Mouse (Mus musculus) midbrain, embryonic 10.5 days (tissue): ENCODE data around the gene Gm10135. TPM values are rescaled to one million over a fixed set of nuclear protein-coding genes. Genes with fewer than 3 reads are reported as not detected.
A peak's percentile ranks its signal among the peaks of the same experiment; 100 is the strongest.
"Not testable (repeated sequence)": the region's sequence is repeated elsewhere in the genome, so short reads cannot be mapped to it uniquely, and the experiment has no call there.

Experiments used
- DNase-seq: peaks from one replicate; pipeline ENCODE4 v3.0.0-alpha.2; 2017; ENCODE audit warnings: low spot score
- H3K27ac ChIP-seq: fragments of 300-500 bp; sonication (generic); replicated peaks from 2 replicates; pipeline ENCODE4 v1.5.1; 2016; ENCODE audit warnings: mild to moderate bottlenecking
- H3K27me3 ChIP-seq: fragments of 300-500 bp; sonication (generic); 2 replicates; pipeline ENCODE4 v1.6.1; 2016; ENCODE audit warnings: low read depth, mild to moderate bottlenecking; ENCODE audit not compliant: poor library complexity, severe bottlenecking
- H3K36me3 ChIP-seq: fragments of 300-500 bp; sonication (generic); 2 replicates; pipeline ENCODE4 v1.6.1; 2016; ENCODE audit warnings: mild to moderate bottlenecking, moderate library complexity
- H3K4me1 ChIP-seq: fragments of 300-500 bp; sonication (generic); 2 replicates; pipeline ENCODE4 v1.6.1; 2016
- H3K4me3 ChIP-seq: fragments of 300-500 bp; sonication (generic); 2 replicates; pipeline ENCODE4 v1.5.1; 2016; ENCODE audit warnings: mild to moderate bottlenecking, moderate library complexity
- H3K9me3 ChIP-seq: fragments of 300-500 bp; sonication (generic); replicated peaks from 2 replicates; pipeline ENCODE4 v1.6.1; 2016; ENCODE audit warnings: mild to moderate bottlenecking
- WGBS: fragments of 180-500 bp; shearing (Covaris S2); methylation state at CpG from one replicate; pipeline ENCODE4 v1.1.7; 2016; 5-methylcytosine and 5-hydroxymethylcytosine counted together
- polyA plus RNA-seq: library from polyadenylated mRNA; unstranded; fragments of >200 nt; fragmentation: Nextera tagmentation; extraction: Ambion mirVana; gene quantifications from 2 replicates; pipeline ENCODE4 v1.2.1, GENCODE M21; 2016

The Gm10135 gene
- polyA plus RNA-seq, 1 experiment from 2014 or later = not detected

GRCm38 (mm10) chr5:72950252-72950651, 24.2 kb downstream of the Gm10135 start:
- no peak overlapping the region for H3K4me3 ChIP-seq
- H3K27ac ChIP-seq = no peak overlapping the region
- no peaks in the 10 kb centered on the region for H3K4me1 ChIP-seq
- peaks cover 31% of the 10 kb centered on the region for H3K36me3 ChIP-seq
- no peak for DNase-seq
- H3K9me3 ChIP-seq = no peaks in the 10 kb centered on the region
- no peaks in the 10 kb centered on the region for H3K27me3 ChIP-seq
- WGBS = 89% methylated on average over 2 of the region's 2 CpGs

GRCm38 (mm10) chr5:72948136-72948535, 26.4 kb downstream of the Gm10135 start:
- Histone ChIP-seq H3K27ac (no peak overlapping the region), H3K27me3 (no peaks in the 10 kb centered on the region), H3K4me1 (no peaks in the 10 kb centered on the region), H3K4me3 (no peak overlapping the region), H3K9me3 (no peaks in the 10 kb centered on the region), H3K36me3 (peaks cover 40% of the 10 kb centered on the region)
- WGBS = 97% methylated on average over 1 of the region's 1 CpGs
- no peak for DNase-seq

GRCm38 (mm10) chr5:72940906-72941432, 33.5 kb downstream of the Gm10135 start:
- Histone ChIP-seq H3K27me3 (no peaks in the 10 kb centered on the region), H3K27ac (no peak overlapping the region), H3K4me3 (no peak overlapping the region), H3K36me3 (peaks cover 42% of the 10 kb centered on the region), H3K4me1 (no peaks in the 10 kb centered on the region), H3K9me3 (no peaks in the 10 kb centered on the region)
- no peak for DNase-seq
- 97% methylated on average over 5 of the region's 5 CpGs for WGBS

- Histone ChIP-seq H3K4me3 (no peak overlapping the region), H3K27ac (no peak overlapping the region), H3K27me3 (no peaks in the 10 kb centered on the region), H3K36me3 (peaks cover 34% of the 10 kb centered on the region), H3K9me3 (no peaks in the 10 kb centered on the region), H3K4me1 (no peaks in the 10 kb centered on the region)
- 94% methylated on average over 2 of the region's 2 CpGs for WGBS
- DNase-seq = no peak
Observed at GRCm38 (mm10) chr5:72939311-72939710, 35.2 kb downstream of the Gm10135 start.

GRCm38 (mm10) chr5:72938421-72938820, 36.1 kb downstream of the Gm10135 start:
- not testable (repeated sequence) for H3K9me3 ChIP-seq, DNase-seq
- 91% methylated on average over 3 of the region's 3 CpGs for WGBS

GRCm38 (mm10) chr5:72933026-72933675, 41.4 kb downstream of the Gm10135 start:
- H3K27me3 ChIP-seq = no peaks in the 10 kb centered on the region
- peaks cover 14% of the 10 kb centered on the region for H3K36me3 ChIP-seq
- no peak for DNase-seq
- no peak overlapping the region for H3K27ac ChIP-seq
- peaks cover 7% of the 10 kb centered on the region; the same call in 1 of the 2 replicates for H3K9me3 ChIP-seq
- no peaks in the 10 kb centered on the region for H3K4me1 ChIP-seq
- no peak overlapping the region for H3K4me3 ChIP-seq
- 93% methylated on average over 17 of the region's 17 CpGs for WGBS

More at GRCm38 (mm10) chr5:72938421-72938820, 36.1 kb downstream of the Gm10135 start:
- H3K36me3 ChIP-seq = peaks cover 34% of the 10 kb centered on the region
- H3K4me3 ChIP-seq, H3K27ac ChIP-seq, H3K27me3 ChIP-seq, H3K4me1 ChIP-seq: not testable (repeated sequence)

GRCm38 (mm10) chr5:72927074-72927473, 47.4 kb downstream of the Gm10135 start:
- H3K36me3 ChIP-seq = no peaks in the 10 kb centered on the region
- H3K9me3 ChIP-seq = no peaks in the 10 kb centered on the region
- no peaks in the 10 kb centered on the region for H3K4me1 ChIP-seq
- DNase-seq = no peak
- no peaks in the 10 kb centered on the region for H3K27me3 ChIP-seq
- no peak overlapping the region for H3K4me3 ChIP-seq
- no peak overlapping the region for H3K27ac ChIP-seq

- no peaks in the 10 kb centered on the region for H3K4me1 ChIP-seq
- no peak overlapping the region for H3K27ac ChIP-seq
- H3K36me3 ChIP-seq = peaks cover 4% of the 10 kb centered on the region
- no peaks in the 10 kb centered on the region for H3K27me3 ChIP-seq
- DNase-seq = no peak
- no peak overlapping the region for H3K4me3 ChIP-seq
- WGBS = 95% methylated on average over 3 of the region's 3 CpGs
- no peaks in the 10 kb centered on the region for H3K9me3 ChIP-seq
Observed at GRCm38 (mm10) chr5:72922796-72923195, 51.7 kb downstream of the Gm10135 start.

GRCm38 (mm10) chr5:72921171-72921570, 53.3 kb downstream of the Gm10135 start:
- Histone ChIP-seq H3K4me3 (no peak overlapping the region), H3K4me1 (peaks cover 12% of the 10 kb centered on the region), H3K27ac (no peak overlapping the region), H3K9me3 (no peaks in the 10 kb centered on the region), H3K36me3 (peaks cover 4% of the 10 kb centered on the region), H3K27me3 (no peaks in the 10 kb centered on the region)
- DNase-seq = no peak
- WGBS = 96% methylated on average over 8 of the region's 8 CpGs

- peaks cover 4% of the 10 kb centered on the region for H3K36me3 ChIP-seq
- 93% methylated on average over 4 of the region's 4 CpGs for WGBS
Observed at GRCm38 (mm10) chr5:72920416-72920815, 54.1 kb downstream of the Gm10135 start.

GRCm38 (mm10) chr5:72916851-72917250, 57.7 kb downstream of the Gm10135 start:
- H3K9me3 ChIP-seq = no peaks in the 10 kb centered on the region
- H3K27ac ChIP-seq = no peak overlapping the region
- H3K4me1 ChIP-seq = peaks cover 28% of the 10 kb centered on the region
- peaks cover 4% of the 10 kb centered on the region for H3K36me3 ChIP-seq
- WGBS = 71% methylated on average over 1 of the region's 1 CpGs
- peak overlapping the region; percentile 82 for H3K4me3 ChIP-seq
- DNase-seq = no peak
- H3K27me3 ChIP-seq = no peaks in the 10 kb centered on the region

More at GRCm38 (mm10) chr5:72920416-72920815, 54.1 kb downstream of the Gm10135 start:
- H3K4me1 ChIP-seq = peaks cover 19% of the 10 kb centered on the region
- H3K27me3 ChIP-seq = no peaks in the 10 kb centered on the region
- no peak overlapping the region for H3K27ac ChIP-seq
- H3K9me3 ChIP-seq = no peaks in the 10 kb centered on the region
- no peak overlapping the region for H3K4me3 ChIP-seq
- no peak for DNase-seq

GRCm38 (mm10) chr5:72916048-72916447, 58.5 kb downstream of the Gm10135 start:
- peak overlapping the region; percentile 82 for H3K4me3 ChIP-seq
- DNase-seq = no peak
- WGBS = 47% methylated on average over 4 of the region's 4 CpGs
- H3K27ac ChIP-seq = peak overlapping the region; percentile 99
- H3K9me3 ChIP-seq = no peaks in the 10 kb centered on the region
- no peaks in the 10 kb centered on the region for H3K27me3 ChIP-seq
- no peaks in the 10 kb centered on the region; the same call in 1 of the 2 replicates for H3K36me3 ChIP-seq
- H3K4me1 ChIP-seq = peaks cover 28% of the 10 kb centered on the region
